Mouse (Mus musculus) cerebellum, postnatal 10 days (tissue): ENCODE results near the gene Mki67.

Source experiments
- DNase-seq, 2 experiments: peaks; one replicate each; pipeline ENCODE4 v3.0.0; 2021; ENCODE audit warnings: mixed read lengths in 2 of 2

The Mki67 gene

DNA sequence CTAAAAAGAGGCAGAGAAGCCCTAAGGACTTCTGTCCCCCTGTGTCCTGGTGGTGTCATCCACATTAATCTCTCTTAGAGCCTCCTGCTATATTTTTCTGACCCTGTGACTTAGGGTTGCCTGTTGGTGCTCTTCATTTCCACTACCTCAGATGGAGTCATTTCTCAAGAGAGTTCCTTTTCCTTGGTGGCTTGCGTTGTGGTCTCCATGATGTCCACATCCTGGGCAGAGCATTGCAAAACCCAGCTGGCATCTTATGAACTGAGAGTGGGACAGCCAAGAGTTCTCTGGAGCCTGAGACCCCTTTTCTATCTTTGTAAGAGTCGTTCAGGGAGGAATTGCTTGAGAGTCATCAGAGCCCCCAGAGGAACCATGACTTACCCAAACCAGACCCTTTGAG lies 49.8 kb downstream of the Mki67 start:
- DNase-seq: no peak

DNA sequence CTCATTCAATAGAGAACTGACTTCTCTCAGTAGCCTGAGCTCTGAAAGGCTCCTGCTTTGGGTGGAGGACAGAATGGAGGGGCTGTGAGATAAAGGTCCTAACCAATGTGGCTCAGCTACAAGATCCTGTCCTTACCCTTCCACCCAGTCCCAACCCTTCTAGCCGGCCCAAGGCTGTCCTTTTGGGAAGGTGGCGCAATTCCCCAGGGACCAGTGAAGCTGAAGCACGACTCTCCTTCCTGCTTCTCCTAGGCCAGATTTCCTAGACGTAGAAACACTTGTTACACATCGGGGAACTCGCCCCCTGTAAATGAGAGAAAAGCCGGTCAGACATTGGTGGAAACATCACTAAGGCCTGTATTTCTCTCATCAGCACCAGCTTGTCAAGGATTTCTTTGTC lies 52.0 kb downstream of the Mki67 start:
- DNase-seq: no peak

GRCm38 (mm10) chr7:135660314-135660713 lies 55.8 kb downstream of the Mki67 start:
- DNase-seq: peak in 1 of 2 experiments; percentile 45

GRCm38 (mm10) chr7:135659314-135659935 lies 56.7 kb downstream of the Mki67 start:
- no peak for DNase-seq

GRCm38 (mm10) chr7:135658150-135658549 lies 58.0 kb downstream of the Mki67 start:
- DNase-seq: no peak

DNA sequence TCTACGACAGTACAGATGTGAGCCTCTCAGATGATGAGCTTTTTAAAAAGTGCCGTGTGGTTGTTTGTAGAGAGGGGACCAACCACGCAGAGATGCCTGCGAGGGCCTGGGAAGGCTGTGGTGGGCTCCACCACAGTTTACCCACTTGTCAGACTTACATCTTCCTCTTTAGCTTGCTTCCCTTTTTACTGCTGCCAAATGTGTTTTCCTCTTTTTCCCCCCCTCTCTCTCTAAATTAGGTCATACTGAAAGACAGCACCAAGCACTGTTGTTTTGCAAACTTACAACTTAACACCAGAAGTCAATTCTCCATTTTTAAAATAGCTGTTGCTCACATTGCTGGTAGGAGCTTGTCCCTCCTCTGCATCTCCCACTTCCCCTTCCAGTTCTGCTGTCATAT lies 61.0 kb downstream of the Mki67 start:
- DNase-seq: no peak

DNA sequence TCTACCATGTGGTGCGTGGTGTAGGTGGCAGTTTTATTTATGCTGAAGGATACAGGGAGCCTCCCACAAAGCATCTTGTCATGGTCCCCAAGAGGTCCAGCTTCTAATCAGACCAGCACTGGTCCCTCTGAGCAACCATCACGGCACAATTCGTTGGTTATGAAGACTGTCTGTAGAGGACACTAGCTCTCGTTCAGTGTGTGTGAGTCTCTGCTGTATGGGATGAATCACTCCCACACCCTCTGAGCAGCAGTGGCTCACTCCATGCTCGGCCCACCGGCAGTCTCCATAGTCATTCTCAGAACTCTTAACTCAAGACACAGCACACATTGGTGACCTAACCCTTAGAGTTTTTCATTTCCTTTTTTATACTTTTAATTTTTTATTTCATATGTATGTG lies 61.9 kb downstream of the Mki67 start:
- DNase-seq: no peak

- DNase-seq: no peak
Observed at GRCm38 (mm10) chr7:135653601-135654000, 62.6 kb downstream of the Mki67 start.

- no peak for DNase-seq
Observed at GRCm38 (mm10) chr7:135652781-135653180, 63.4 kb downstream of the Mki67 start.

- DNase-seq: no peak
Observed at GRCm38 (mm10) chr7:135651831-135652511, 64.2 kb downstream of the Mki67 start.

- no peak for DNase-seq
Observed at GRCm38 (mm10) chr7:135650061-135650460, 66.1 kb downstream of the Mki67 start.

- no peak for DNase-seq
Observed at GRCm38 (mm10) chr7:135649306-135649705, 66.9 kb downstream of the Mki67 start.

DNA sequence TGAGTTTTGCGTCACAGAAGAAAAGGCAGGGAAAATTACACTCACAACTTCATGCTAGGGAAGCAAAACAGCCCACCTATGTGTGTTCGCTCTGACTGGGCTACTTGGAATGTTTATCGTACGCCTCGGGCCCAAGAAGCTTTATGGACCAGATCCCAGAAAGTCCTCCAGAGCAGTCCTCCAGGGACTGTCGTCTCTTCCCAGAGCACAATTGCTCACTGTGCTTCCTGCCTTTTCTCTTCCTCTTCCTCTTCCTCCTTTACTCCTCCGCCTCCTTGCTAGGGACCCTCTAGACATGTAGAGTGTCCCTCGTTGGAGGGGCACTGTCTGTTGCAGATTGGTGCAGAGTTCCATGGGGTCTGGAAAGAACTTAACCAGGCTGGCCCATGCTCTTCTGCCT lies 67.3 kb downstream of the Mki67 start:
- no peak for DNase-seq

GRCm38 (mm10) chr7:135646976-135647375 lies 69.2 kb downstream of the Mki67 start:
- no peak for DNase-seq

DNA sequence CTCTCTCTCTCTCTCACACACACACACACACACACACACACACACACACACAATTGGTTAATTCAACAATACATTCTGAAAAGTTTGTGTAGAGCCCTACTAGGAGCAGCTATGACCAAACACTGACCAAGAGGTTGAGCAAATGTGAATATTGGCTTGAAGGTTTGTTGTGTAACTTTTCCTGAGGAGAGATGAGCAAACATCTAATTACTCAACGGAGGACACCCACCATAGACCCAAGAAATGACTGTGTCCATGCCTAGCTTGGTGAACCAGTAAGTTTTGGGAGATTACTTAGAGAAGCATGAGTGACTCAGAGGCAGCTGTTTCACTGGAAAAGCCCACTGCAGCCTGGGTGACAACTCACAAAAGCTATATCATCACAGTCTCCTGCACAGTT lies 71.7 kb downstream of the Mki67 start:
- DNase-seq: no peak

GRCm38 (mm10) chr7:135641698-135642507 lies 74.3 kb downstream of the Mki67 start:
- DNase-seq: peak; percentile 82 to 85
